Mouse (Mus musculus) MEL (cell line): Measurements from ENCODE around the gene Pea15a.

Experiments used
- ELF1 ChIP-seq: IDR thresholded peaks from 2 replicates; pipeline ENCODE4 v1.6.1; 2014; ENCODE audit warnings: low read depth, mild to moderate bottlenecking, inconsistent platforms, low read length, improper control_type of control experiment, moderate library complexity
- EP300 ChIP-seq, 2 experiments: IDR thresholded peaks; 2 replicates each; pipeline ENCODE4 v1.6.1; 2011; ENCODE audit warnings: improper control_type of control experiment in 2 of 2, low read length in 2 of 2, low read depth in 1 of 2, mild to moderate bottlenecking in 1 of 2
- ETS1 ChIP-seq: IDR thresholded peaks from 2 replicates; pipeline ENCODE4 v1.6.1; 2012; ENCODE audit warnings: low read depth, mild to moderate bottlenecking, inconsistent platforms, low read length, improper control_type of control experiment, moderate library complexity
- KAT2A ChIP-seq: conservative IDR thresholded peaks from 2 replicates; pipeline ENCODE4 v1.6.1; 2012; ENCODE audit warnings: low read depth, low read length, improper control_type of control experiment, inconsistent platforms
- POLR2A ChIP-seq, 2 experiments: IDR thresholded peaks; 2 replicates each; pipeline ENCODE4 v1.6.1; 2011 to 2012; ENCODE audit warnings: low read length in 2 of 2, mild to moderate bottlenecking in 2 of 2, control low read depth in 1 of 2, improper control_type of control experiment in 1 of 2, low read depth in 1 of 2, moderate library complexity in 1 of 2; ENCODE audit not compliant: control insufficient read depth in 1 of 2, insufficient read depth in 1 of 2, poor library complexity in 1 of 2
- SIN3A ChIP-seq: IDR thresholded peaks from 2 replicates; pipeline ENCODE4 v1.6.1; 2012; ENCODE audit warnings: low read length, improper control_type of control experiment, inconsistent platforms

- TF ChIP-seq KAT2A (no peak), EP300 (IDR thresholded peaks at IDR 0.05; ENCODE audit: low read depth in 1 of 2, low read length in 2 of 2) (no peak), ETS1 (no peak), ELF1 (no peak), POLR2A (IDR thresholded peaks at IDR 0.05; ENCODE audit: control insufficient read depth in 1 of 2, insufficient read depth in 1 of 2, low read depth in 1 of 2, low read length in 2 of 2, poor library complexity in 1 of 2) (no peak), SIN3A (no peak)
These were observed 38.7 kb downstream of the Pea15a start for GRCm38 (mm10) chr1:172167911-172168310.
